In the genomic region with DNA sequence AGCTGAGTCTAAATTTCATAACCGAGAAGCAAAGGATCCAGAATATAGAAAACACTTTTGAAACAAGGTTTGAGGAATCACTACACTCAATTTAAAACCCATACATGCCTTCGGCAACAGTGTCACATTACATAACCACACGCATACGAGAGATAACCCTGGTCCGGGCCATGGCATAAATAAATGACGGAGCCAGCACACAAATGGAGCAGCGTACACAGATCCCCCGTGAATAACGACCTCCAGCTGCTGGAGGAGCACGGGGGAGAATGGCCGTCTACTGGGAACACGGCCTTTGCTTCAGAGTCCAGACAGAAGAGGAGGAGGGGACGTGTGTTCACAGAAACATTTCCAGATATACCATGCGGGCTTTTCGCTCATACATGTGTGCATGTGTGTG, we compare ENCODE assay signal across 21 mouse cellular contexts. TPM values are rescaled to one million over a fixed set of nuclear protein-coding genes. Genes with fewer than 3 reads are reported as not detected.
DNase-seq lines count a peak whose midpoint lies in the region; ATAC-seq lines count a peak whose summit lies in the region.
"Had no signal": no experiment of that assay in that cellular context is flagged by ENCODE, and none has a peak within 500 bp of the region (broad histone marks: within the 10 kb centered on the region; RNA-seq: fewer than 3 reads in every experiment).

No protein-coding gene starts in this region.

- no peak overlapping the region for H3K4me2 ChIP-seq in embryonic facial prominence, embryonic 11.5 days (ENCODE audit: low read depth, low read length)
- H3K4me2 ChIP-seq: forebrain, embryonic 13.5 days; heart, embryonic 12.5 days; intestine, embryonic 15.5 days; midbrain, embryonic 11.5 days had no signal

- H3K9me3 ChIP-seq in embryonic facial prominence, embryonic 10.5 days, result no peaks in the 10 kb centered on the region
- no peaks in the 10 kb centered on the region for H3K9me3 ChIP-seq in embryonic facial prominence, embryonic 11.5 days (replicated peaks; ENCODE audit: control insufficient read depth, low read length)
- H3K9me3 ChIP-seq: forebrain, embryonic 13.5 days; heart, embryonic 12.5 days; hindbrain, embryonic 10.5 days; intestine, embryonic 15.5 days had no signal

- H3K36me3 ChIP-seq in embryonic facial prominence, embryonic 10.5 days (replicated peaks), result peaks cover 3% of the 10 kb centered on the region
- no peaks in the 10 kb centered on the region for H3K36me3 ChIP-seq in embryonic facial prominence, embryonic 11.5 days (replicated peaks; ENCODE audit: control insufficient read depth, insufficient read depth, low read depth, low read length)
- H3K36me3 ChIP-seq: intestine, embryonic 15.5 days had no signal

- H3K9ac ChIP-seq in embryonic facial prominence, embryonic 11.5 days (replicated peaks; ENCODE audit: low read length), result no peak overlapping the region
- H3K9ac ChIP-seq: forebrain, embryonic 13.5 days; heart, embryonic 12.5 days; intestine, embryonic 15.5 days; liver, embryonic 14.5 days had no signal

- no peaks in the 10 kb centered on the region for H3K27me3 ChIP-seq in embryonic facial prominence, embryonic 10.5 days (replicated peaks; ENCODE audit: low read depth, poor library complexity, severe bottlenecking)
- no peaks in the 10 kb centered on the region for H3K27me3 ChIP-seq in embryonic facial prominence, embryonic 11.5 days (ENCODE audit: control insufficient read depth, insufficient read depth, low read length)
- H3K27me3 ChIP-seq: forebrain, embryonic 13.5 days; heart, embryonic 12.5 days; intestine, embryonic 15.5 days had no signal

- peak; percentile 30 for DNase-seq in kidney, postnatal 10 days
- no peak for DNase-seq in kidney, adult 11 months
- peak; percentile 29 for DNase-seq in embryonic facial prominence, embryonic 10.5 days (ENCODE audit: low spot score)
- peak; percentile 36 for DNase-seq in embryonic facial prominence, embryonic 11.5 days (ENCODE audit: low spot score)
- DNase-seq in lung, postnatal 14 days, result peak; percentile 13
- no peak for DNase-seq in heart, adult 11 months
- DNase-seq in urinary bladder, postnatal 4 days (ENCODE audit: low spot score in 2 of 2), result no peak
- DNase-seq: adrenal gland, adult 8-10 months; cerebellum, adult 11-12 months; cerebellum, postnatal 10 days; heart, postnatal 10 days; thymus, postnatal 14 days had no signal

- WGBS in embryonic facial prominence, embryonic 10.5 days, result 67% methylated on average over 15 of the region's 15 CpGs
- 53% methylated on average over 15 of the region's 15 CpGs for WGBS in embryonic facial prominence, embryonic 11.5 days

- no peak overlapping the region for H3K27ac ChIP-seq in embryonic facial prominence, embryonic 10.5 days (replicated peaks)
- no peak overlapping the region for H3K27ac ChIP-seq in embryonic facial prominence, embryonic 11.5 days (replicated peaks; ENCODE audit: low read depth, low read length)
- H3K27ac ChIP-seq: forebrain, embryonic 13.5 days; hindbrain, embryonic 10.5 days; intestine, embryonic 15.5 days; left cerebral cortex, adult 2 months; liver, embryonic 14.5 days had no signal

- H3K4me1 ChIP-seq in embryonic facial prominence, embryonic 10.5 days, result peaks cover 17% of the 10 kb centered on the region
- no peaks in the 10 kb centered on the region for H3K4me1 ChIP-seq in embryonic facial prominence, embryonic 11.5 days (ENCODE audit: control insufficient read depth, insufficient read depth, low read length)
- H3K4me1 ChIP-seq: forebrain, embryonic 13.5 days; hindbrain, embryonic 10.5 days; intestine, embryonic 15.5 days had no signal

- no peak overlapping the region for H3K4me3 ChIP-seq in embryonic facial prominence, embryonic 10.5 days
- no peak overlapping the region for H3K4me3 ChIP-seq in embryonic facial prominence, embryonic 11.5 days (ENCODE audit: low read depth, low read length)
- H3K4me3 ChIP-seq: erythroblast, embryonic 14.5 days; forebrain, embryonic 13.5 days; heart, embryonic 12.5 days; hindbrain, embryonic 10.5 days; intestine, embryonic 15.5 days; left cerebral cortex, adult 2 months had no signal

- ATAC-seq in embryonic facial prominence, embryonic 11.5 days (replicated peaks; ENCODE audit: insufficient number of reproducible peaks, low FRiP score, low TSS enrichment, low read depth), result no peak
- ATAC-seq: forebrain, embryonic 13.5 days; hindbrain, embryonic 16.5 days; intestine, embryonic 15.5 days had no signal

RNA-seq across cellular contexts. Expression of a gene that starts 21.3 kb away (rescaled TPM):
- 11.9 and 12.1 TPM in 2 replicates for polyA plus RNA-seq in embryonic facial prominence, embryonic 10.5 days (2016; fragmentation: Nextera tagmentation; extraction: Ambion mirVana)
- polyA plus RNA-seq in embryonic facial prominence, embryonic 11.5 days (2014; fragmentation: Nextera tagmentation; extraction: Ambion mirVana), result 13.4 and 14.4 TPM in 2 replicates
- polyA plus RNA-seq: erythroblast, embryonic 14.5 days had no signal

Comparison
In these comparisons a context has a peak if more than half of its experiments do, and no peak if none do; other contexts are left out.
1. DNase-seq: peak in kidney, postnatal 10 days (single experiment), embryonic facial prominence, embryonic 10.5 days (single experiment), embryonic facial prominence, embryonic 11.5 days (single experiment) and lung, postnatal 14 days (single experiment); none in kidney, adult 11 months (single experiment), heart, adult 11 months (single experiment) and urinary bladder, postnatal 4 days (0 of 2).